Mouse (Mus musculus) testis, adult 2 months (tissue): ENCODE data around the gene Ift140.

ENCODE experiments used
- CTCF ChIP-seq: fragments of 200-500 bp; IDR thresholded peaks from 2 replicates; pipeline ENCODE4 v1.5.1; 2012; ENCODE audit warnings: low read depth, mild to moderate bottlenecking, inconsistent platforms, low read length, moderate library complexity; ENCODE audit not compliant: control insufficient read depth, insufficient read depth, insufficient replicate concordance
- POLR2A ChIP-seq: fragments of 200-500 bp; IDR thresholded peaks from 2 replicates; pipeline ENCODE4 v1.6.1; 2012; ENCODE audit warnings: low read depth, mild to moderate bottlenecking, inconsistent platforms, low read length, moderate library complexity; ENCODE audit not compliant: control insufficient read depth

DNA sequence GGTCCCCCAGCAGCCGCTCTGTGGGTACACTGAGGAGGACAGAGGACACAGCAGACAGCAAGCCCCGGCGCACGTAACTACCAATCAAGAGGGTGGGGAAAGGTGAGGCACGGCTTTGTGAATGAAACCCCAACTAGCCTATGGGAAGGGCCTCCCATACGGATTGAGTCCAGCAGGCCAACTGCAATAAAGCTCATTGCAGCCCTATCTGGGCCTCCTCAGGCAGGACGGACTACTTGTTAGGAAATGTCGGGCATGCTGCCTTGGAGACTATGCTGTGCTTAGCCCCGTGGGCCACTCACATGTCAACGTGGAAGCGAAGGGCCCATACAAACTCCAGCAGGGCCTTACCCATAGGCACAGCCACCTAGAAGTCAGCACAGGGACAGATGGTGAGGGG is 85.5 kb downstream of the Ift140 start:
- TF ChIP-seq CTCF (no peak), POLR2A (no peak)
